Mouse (Mus musculus) hindbrain, embryonic 13.5 days (tissue): ENCODE data around the gene Gm9046. TPM values are rescaled to one million over a fixed set of nuclear protein-coding genes. Genes with fewer than 3 reads are reported as not detected.

ENCODE experiments used
- polyA plus RNA-seq: library from polyadenylated mRNA; unstranded; fragments of >200 nt; fragmentation: Nextera tagmentation; extraction: Ambion mirVana; gene quantifications from 2 replicates; pipeline ENCODE4 v1.2.1, GENCODE M21; 2015

Gene Gm9046
- polyA plus RNA-seq, 1 experiment from 2014 or later = not detected

Other genes with a start within 250 kb of the Gm9046 start
- gene Mdm1, start 201.4 kb downstream of the Gm9046 start, polyA plus RNA-seq = 36.6 and 37.1 TPM in 2 replicates
- gene Il22, start 138.3 kb downstream of the Gm9046 start, polyA plus RNA-seq = not detected in 2 replicates
- 0.32 and 0.35 TPM in 2 replicates for gene Gm32717, start 102.5 kb downstream of the Gm9046 start, polyA plus RNA-seq
- gene Gm32802, start 84.6 kb downstream of the Gm9046 start, polyA plus RNA-seq = 0.32 and 0.35 TPM in 2 replicates
- not detected in 2 replicates for gene Iltifb, start 48.2 kb downstream of the Gm9046 start, polyA plus RNA-seq
- 0.08 TPM in 1 of 2 replicates, not detected in the other for gene Gm9040, start 16.3 kb downstream of the Gm9046 start, polyA plus RNA-seq
- gene Gm9044, start 10.8 kb downstream of the Gm9046 start, polyA plus RNA-seq = 0.08 TPM in 1 of 2 replicates, not detected in the other
- gene Gm9045, start 5.4 kb downstream of the Gm9046 start, polyA plus RNA-seq = 0.09 TPM in 1 of 2 replicates, not detected in the other
- gene Gm9048, start 5.4 kb upstream of the Gm9046 start, polyA plus RNA-seq = not detected in 2 replicates
- 0.09 TPM in 1 of 2 replicates, not detected in the other for gene Gm9049, start 10.8 kb upstream of the Gm9046 start, polyA plus RNA-seq
- gene Ifng, start 97.8 kb upstream of the Gm9046 start, polyA plus RNA-seq = not detected in 2 replicates